Mouse (Mus musculus): ENCODE data around the gene Zfp988. TPM values are rescaled to one million over a fixed set of nuclear protein-coding genes. Genes with fewer than 3 reads are reported as not detected.
"Not testable (repeated sequence)": the region's sequence is repeated elsewhere in the genome, so short reads cannot be mapped to it uniquely, and the experiment has no call there.

The Zfp988 gene
- polyA plus RNA-seq, 2 experiments = 0.04 to 0.14 TPM

- WGBS = 67% methylated on average over 4 of the region's 4 CpGs
- not testable (repeated sequence) for H3K4me1 ChIP-seq (ENCODE audit: control insufficient read depth, insufficient read depth, low read length); H3K9ac ChIP-seq (ENCODE audit: low read depth, low read length, severe bottlenecking); ATAC-seq (ENCODE audit: low FRiP score, low read depth); H3K27ac ChIP-seq (replicated peaks; ENCODE audit: low read depth, low read length); H3K36me3 ChIP-seq (ENCODE audit: control insufficient read depth, insufficient read depth, low read length); H3K4me3 ChIP-seq (replicated peaks; ENCODE audit: low read length); H3K4me2 ChIP-seq (replicated peaks; ENCODE audit: low read depth, low read length, severe bottlenecking); DNase-seq (ENCODE audit: low spot score); H3K27me3 ChIP-seq (ENCODE audit: control insufficient read depth, insufficient read depth, low read length)
- H3K9me3 ChIP-seq (ENCODE audit: control insufficient read depth, low read length) = peaks cover 58% of the 10 kb centered on the region
These were observed 41.0 kb downstream of the Zfp988 start for GRCm38 (mm10) chr4:147346361-147347035.

- not testable (repeated sequence) for H3K27me3 ChIP-seq (ENCODE audit: control insufficient read depth, insufficient read depth, low read length); DNase-seq (ENCODE audit: low spot score); ATAC-seq (ENCODE audit: low FRiP score, low read depth); H3K4me1 ChIP-seq (ENCODE audit: control insufficient read depth, insufficient read depth, low read length); H3K4me2 ChIP-seq (replicated peaks; ENCODE audit: low read depth, low read length, severe bottlenecking); H3K4me3 ChIP-seq (replicated peaks; ENCODE audit: low read length); H3K27ac ChIP-seq (replicated peaks; ENCODE audit: low read depth, low read length); H3K36me3 ChIP-seq (ENCODE audit: control insufficient read depth, insufficient read depth, low read length); H3K9ac ChIP-seq (ENCODE audit: low read depth, low read length, severe bottlenecking)
- H3K9me3 ChIP-seq (ENCODE audit: control insufficient read depth, low read length) = peaks cover 58% of the 10 kb centered on the region
- 61% methylated on average over 4 of the region's 4 CpGs for WGBS
These were observed 41.8 kb downstream of the Zfp988 start for GRCm38 (mm10) chr4:147347300-147347699.

GRCm38 (mm10) chr4:147347880-147348279 lies 42.4 kb downstream of the Zfp988 start:
- H3K4me2 ChIP-seq (replicated peaks; ENCODE audit: low read depth, low read length, severe bottlenecking); H3K9ac ChIP-seq (ENCODE audit: low read depth, low read length, severe bottlenecking); H3K27me3 ChIP-seq (ENCODE audit: control insufficient read depth, insufficient read depth, low read length); H3K4me3 ChIP-seq (replicated peaks; ENCODE audit: low read length); DNase-seq (ENCODE audit: low spot score); H3K27ac ChIP-seq (replicated peaks; ENCODE audit: low read depth, low read length); H3K36me3 ChIP-seq (ENCODE audit: control insufficient read depth, insufficient read depth, low read length); ATAC-seq (ENCODE audit: low FRiP score, low read depth); H3K4me1 ChIP-seq (ENCODE audit: control insufficient read depth, insufficient read depth, low read length): not testable (repeated sequence)
- H3K9me3 ChIP-seq (ENCODE audit: control insufficient read depth, low read length) = peaks cover 57% of the 10 kb centered on the region
- 71% methylated on average over 1 of the region's 3 CpGs for WGBS

GRCm38 (mm10) chr4:147348401-147348800 lies 42.9 kb downstream of the Zfp988 start:
- H3K36me3 ChIP-seq (ENCODE audit: control insufficient read depth, insufficient read depth, low read length); ATAC-seq (ENCODE audit: low FRiP score, low read depth); H3K4me3 ChIP-seq (replicated peaks; ENCODE audit: low read length); H3K27ac ChIP-seq (replicated peaks; ENCODE audit: low read depth, low read length); H3K4me2 ChIP-seq (replicated peaks; ENCODE audit: low read depth, low read length, severe bottlenecking); H3K4me1 ChIP-seq (ENCODE audit: control insufficient read depth, insufficient read depth, low read length); H3K9ac ChIP-seq (ENCODE audit: low read depth, low read length, severe bottlenecking); H3K27me3 ChIP-seq (ENCODE audit: control insufficient read depth, insufficient read depth, low read length); DNase-seq (ENCODE audit: low spot score): not testable (repeated sequence)
- peaks cover 52% of the 10 kb centered on the region for H3K9me3 ChIP-seq (ENCODE audit: control insufficient read depth, low read length)
- 86% methylated on average over 2 of the region's 2 CpGs for WGBS

- 89% methylated on average over 18 of the region's 19 CpGs for WGBS
- H3K4me3 ChIP-seq (replicated peaks; ENCODE audit: low read length); H3K27ac ChIP-seq (replicated peaks; ENCODE audit: low read depth, low read length); H3K4me1 ChIP-seq (ENCODE audit: control insufficient read depth, insufficient read depth, low read length); DNase-seq (ENCODE audit: low spot score); H3K36me3 ChIP-seq (ENCODE audit: control insufficient read depth, insufficient read depth, low read length); H3K9ac ChIP-seq (ENCODE audit: low read depth, low read length, severe bottlenecking); ATAC-seq (ENCODE audit: low FRiP score, low read depth); H3K4me2 ChIP-seq (replicated peaks; ENCODE audit: low read depth, low read length, severe bottlenecking); H3K27me3 ChIP-seq (ENCODE audit: control insufficient read depth, insufficient read depth, low read length): not testable (repeated sequence)
- H3K9me3 ChIP-seq (ENCODE audit: control insufficient read depth, low read length) = peaks cover 47% of the 10 kb centered on the region
These were observed 43.6 kb downstream of the Zfp988 start for GRCm38 (mm10) chr4:147348906-147349686.

GRCm38 (mm10) chr4:147349687-147350415 lies 44.4 kb downstream of the Zfp988 start:
- peaks cover 47% of the 10 kb centered on the region for H3K9me3 ChIP-seq (ENCODE audit: control insufficient read depth, low read length)
- H3K27ac ChIP-seq (replicated peaks; ENCODE audit: low read depth, low read length); H3K36me3 ChIP-seq (ENCODE audit: control insufficient read depth, insufficient read depth, low read length); H3K27me3 ChIP-seq (ENCODE audit: control insufficient read depth, insufficient read depth, low read length); ATAC-seq (ENCODE audit: low FRiP score, low read depth); H3K4me2 ChIP-seq (replicated peaks; ENCODE audit: low read depth, low read length, severe bottlenecking); DNase-seq (ENCODE audit: low spot score); H3K9ac ChIP-seq (ENCODE audit: low read depth, low read length, severe bottlenecking); H3K4me1 ChIP-seq (ENCODE audit: control insufficient read depth, insufficient read depth, low read length); H3K4me3 ChIP-seq (replicated peaks; ENCODE audit: low read length): not testable (repeated sequence)
- WGBS = 86% methylated on average over 9 of the region's 9 CpGs

- H3K36me3 ChIP-seq (ENCODE audit: control insufficient read depth, insufficient read depth, low read length); ATAC-seq (ENCODE audit: low FRiP score, low read depth); H3K27ac ChIP-seq (replicated peaks; ENCODE audit: low read depth, low read length); DNase-seq (ENCODE audit: low spot score); H3K4me2 ChIP-seq (replicated peaks; ENCODE audit: low read depth, low read length, severe bottlenecking); H3K4me3 ChIP-seq (replicated peaks; ENCODE audit: low read length); H3K27me3 ChIP-seq (ENCODE audit: control insufficient read depth, insufficient read depth, low read length); H3K4me1 ChIP-seq (ENCODE audit: control insufficient read depth, insufficient read depth, low read length); H3K9ac ChIP-seq (ENCODE audit: low read depth, low read length, severe bottlenecking): not testable (repeated sequence)
- peaks cover 47% of the 10 kb centered on the region for H3K9me3 ChIP-seq (ENCODE audit: control insufficient read depth, low read length)
- WGBS = 87% methylated on average over 2 of the region's 2 CpGs
These were observed 45.1 kb downstream of the Zfp988 start for GRCm38 (mm10) chr4:147350541-147350940.
